Mouse (Mus musculus) cerebellum, postnatal 36 days (tissue): ENCODE measurements around the gene Zfp644.

Source experiments
- DNase-seq, 2 experiments: peaks; one replicate each; pipeline ENCODE4 v3.0.0; 2021 to 2022; ENCODE audit warnings: mixed read lengths in 2 of 2

The Zfp644 gene

DNA sequence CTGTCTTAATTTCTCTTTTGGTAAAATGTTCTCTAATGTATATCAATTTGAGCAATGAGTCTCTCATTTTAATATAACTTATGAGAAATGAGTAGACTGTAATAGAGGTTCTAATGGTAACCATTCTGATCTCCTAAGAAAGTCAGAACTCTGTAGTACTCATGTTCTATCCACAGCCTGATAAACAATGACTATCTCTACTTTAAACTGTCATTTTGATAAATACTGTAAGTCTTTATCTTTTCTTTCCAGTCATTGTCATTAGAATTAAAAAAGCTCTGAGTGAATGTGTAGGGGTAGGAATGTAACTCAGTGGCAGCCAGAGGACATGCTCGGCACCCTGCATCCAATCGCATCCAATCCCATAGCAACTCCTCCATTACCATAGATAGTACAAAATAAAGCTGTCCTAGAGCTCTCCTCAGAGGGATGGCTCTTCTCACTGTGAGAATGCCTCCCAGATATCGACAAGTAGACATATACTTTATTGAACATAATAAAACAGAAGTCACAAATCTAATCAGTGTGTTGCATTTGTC is 44.2 kb downstream of the Zfp644 start:
- DNase-seq, result no peak

DNA sequence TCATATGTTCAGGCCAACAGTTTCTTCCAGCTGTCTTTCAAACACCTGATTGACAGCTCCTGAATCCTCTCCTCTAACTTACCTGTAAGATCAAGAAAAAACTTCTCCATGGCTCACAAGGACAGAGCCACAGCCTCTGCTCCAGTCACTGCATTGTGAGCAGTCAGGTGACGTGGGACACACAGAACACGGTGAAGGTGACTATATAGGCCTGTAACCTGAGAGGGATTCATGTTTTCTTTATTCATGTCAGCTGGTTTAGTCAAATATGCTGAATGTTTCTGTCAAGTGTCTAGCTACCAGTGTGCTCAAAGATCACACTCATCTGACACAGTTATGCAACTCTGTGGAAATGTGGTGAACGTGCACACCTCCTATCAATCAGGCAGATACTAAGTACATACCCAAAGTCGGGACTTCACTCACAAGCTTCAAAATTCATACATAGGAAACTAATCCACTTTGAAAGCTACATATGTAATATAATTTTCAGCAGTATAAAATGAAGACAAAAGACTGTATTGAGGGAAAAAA is 44.8 kb downstream of the Zfp644 start:
- no peak for DNase-seq

DNA sequence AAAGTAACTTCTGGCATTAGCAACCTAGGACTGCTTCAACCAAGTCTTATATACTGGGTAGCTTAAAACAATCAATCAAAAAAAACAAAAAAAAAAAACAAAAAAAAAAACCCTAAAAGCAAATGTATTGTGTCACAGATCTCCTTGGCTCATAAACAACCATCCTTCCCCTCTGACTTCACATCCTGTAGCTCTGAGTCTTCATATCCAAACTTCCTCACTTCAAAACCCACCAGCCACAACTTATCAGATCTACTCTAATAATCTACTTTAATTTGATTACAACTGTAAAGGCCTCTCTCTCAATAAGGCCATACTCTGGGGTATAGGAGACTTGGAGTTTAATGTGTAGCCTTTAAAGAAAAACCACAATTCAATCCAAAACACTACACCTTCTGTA is 47.1 kb downstream of the Zfp644 start:
- no peak for DNase-seq

DNA sequence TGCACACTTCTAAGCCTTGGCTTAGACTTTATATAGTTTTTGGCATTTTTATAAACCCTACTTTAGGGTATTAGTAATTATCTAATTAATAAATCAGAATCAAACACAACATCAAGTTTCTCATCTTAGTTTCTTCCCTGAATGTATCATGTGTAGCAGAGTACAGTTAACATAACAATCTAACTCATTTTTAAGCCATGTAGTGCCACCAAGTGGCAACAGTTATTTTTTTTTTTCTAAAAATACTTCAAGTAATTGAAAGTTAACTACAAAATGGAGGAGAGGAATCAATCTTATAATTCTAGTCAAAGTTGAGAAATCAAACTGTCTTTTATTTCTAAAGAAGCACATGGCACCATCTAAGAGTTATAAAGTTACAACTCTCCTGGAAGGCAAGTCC is 47.6 kb downstream of the Zfp644 start:
- DNase-seq, result no peak

DNA sequence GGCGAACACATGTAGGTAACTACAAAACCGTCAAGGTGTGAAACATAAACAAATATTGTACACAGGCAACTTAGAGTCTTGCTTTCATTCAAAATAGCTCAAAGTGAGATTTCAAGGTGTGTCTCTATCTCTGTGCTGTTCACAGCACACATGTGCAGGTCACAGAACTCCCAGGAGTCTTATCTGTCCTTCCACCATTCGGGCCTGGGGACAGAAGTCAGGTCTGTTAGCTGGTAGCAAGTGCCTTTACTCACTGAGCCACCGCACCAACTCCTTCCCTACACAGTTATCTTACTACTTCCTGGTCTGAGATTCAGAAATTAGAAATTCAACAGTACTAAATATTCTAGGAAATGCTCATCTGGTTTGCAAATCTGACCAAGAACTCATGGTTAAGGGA is 53.7 kb downstream of the Zfp644 start:
- DNase-seq, result no peak

DNA sequence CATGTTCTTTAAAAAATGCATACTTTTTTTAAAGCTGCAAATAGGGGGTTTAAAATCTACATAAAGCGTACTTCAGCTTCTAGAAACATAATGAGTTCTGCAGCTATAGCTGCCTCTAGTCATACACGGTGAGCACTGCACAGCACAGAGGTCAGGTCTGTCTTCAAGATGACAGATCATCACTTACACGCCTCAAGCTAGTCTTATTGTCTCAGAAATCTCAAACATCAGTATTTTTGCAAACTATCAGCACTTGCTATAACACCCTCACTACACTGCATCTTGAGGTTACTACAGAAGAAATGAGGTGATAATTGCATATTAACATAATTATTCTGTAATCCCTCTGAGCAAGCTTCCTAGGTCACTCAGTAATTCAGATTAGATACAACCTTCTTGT is 55.2 kb downstream of the Zfp644 start:
- DNase-seq, result no peak

DNA sequence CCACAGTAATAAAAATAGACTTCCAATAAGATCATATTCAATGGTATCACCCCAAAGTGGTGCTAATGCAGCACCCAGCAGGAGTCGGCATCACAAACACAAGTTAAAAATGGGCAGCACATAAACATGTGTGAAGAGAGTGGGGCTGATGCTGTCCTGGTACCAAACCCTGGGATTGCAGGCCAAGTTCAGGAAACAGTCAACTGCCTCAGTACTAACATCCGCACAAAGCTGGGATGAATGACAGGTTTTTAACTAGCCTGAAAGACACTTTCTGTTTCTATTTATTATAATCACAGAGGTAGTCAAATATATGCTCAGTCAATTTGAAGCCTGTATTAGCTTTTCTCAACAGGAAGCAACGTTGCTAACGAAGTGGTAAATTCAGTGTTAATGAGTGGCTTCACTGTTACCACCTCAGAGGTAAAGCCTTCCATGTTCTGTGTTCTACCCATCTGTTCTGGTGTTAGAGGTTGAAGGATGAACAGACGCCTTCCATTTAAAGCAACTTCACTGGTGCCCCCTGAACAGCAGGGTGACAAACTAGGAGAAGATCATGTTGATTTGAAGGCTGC is 56.8 kb downstream of the Zfp644 start:
- no peak for DNase-seq

DNA sequence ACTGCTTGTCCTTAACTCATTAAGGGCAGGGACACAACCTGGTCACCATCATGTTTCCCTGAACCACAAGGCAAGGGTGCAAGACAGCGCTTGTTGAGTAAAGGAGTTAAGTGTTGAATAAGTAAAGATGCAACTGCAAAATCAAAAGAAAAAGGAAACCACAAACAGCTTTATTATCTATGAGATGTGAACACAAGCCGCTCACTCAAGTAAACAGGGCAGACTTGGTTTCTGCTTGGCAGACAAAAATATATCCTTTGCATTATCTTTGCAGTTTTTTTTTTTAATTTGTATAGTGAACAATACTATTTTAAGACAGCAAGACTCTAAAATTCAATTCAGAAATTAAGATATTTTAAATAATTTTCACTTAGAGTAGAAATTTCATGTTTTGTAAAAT is 57.5 kb downstream of the Zfp644 start:
- DNase-seq, result no peak

DNA sequence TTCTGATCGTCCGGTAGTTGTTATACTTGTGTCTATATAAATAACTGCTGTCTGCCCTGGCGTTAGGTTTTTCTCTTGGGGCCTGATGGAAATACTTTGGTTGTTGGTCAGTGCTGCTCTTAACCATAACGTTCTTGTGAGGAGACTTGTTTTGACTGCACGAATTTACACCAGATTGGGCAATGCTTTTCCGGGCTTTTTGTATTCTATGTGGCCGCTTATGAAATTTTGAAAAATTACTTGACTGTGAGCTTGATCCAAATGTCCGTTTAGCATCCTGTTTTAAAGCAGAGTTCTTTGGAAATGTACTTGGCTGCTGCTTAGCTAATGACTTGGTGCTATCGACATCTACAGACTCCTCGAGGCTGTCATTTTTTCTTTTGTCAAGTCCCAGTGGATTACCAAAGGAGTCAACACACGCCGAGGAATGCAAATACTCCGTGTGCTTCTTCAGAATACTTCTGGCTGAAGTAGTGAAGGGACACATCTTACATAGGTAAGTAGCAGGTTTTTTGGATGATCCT is 60.6 kb downstream of the Zfp644 start:
- DNase-seq, result no peak

DNA sequence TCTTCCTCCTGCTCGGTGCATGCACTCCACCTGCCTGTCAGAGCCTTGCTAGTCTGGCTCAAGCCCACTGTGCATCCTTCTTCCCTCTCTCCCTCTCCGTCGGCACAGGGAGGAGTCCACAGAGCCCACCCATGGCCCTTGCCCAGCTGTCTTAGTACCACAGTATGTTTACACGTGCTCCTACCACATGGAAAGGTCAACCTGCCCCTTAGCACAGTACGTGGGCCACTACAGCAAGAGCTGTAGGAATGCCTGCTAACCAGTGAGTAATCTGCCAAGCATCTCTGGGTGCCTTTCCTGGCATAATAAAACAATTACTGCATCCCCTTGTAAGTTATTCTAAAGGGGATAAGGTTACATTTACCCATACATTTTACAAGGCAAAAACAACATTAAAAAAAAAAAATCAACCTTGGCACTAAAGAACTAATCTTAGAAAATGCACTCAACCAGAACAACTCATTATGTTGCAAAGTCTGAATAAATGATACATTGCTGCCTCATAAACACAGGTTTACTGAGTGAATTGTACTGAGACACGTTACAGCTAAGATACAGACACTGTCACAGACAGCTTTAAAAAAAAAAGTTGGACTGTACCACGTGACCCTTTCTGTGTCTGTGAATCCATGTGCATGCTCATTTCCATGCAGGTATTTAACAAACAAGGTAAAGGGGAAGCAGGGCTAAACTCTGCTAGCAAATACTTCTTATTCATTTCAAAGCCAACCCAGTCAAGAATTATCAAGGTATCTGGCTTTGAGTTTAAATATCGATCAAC is 68.5 kb downstream of the Zfp644 start:
- DNase-seq, result no peak

DNA sequence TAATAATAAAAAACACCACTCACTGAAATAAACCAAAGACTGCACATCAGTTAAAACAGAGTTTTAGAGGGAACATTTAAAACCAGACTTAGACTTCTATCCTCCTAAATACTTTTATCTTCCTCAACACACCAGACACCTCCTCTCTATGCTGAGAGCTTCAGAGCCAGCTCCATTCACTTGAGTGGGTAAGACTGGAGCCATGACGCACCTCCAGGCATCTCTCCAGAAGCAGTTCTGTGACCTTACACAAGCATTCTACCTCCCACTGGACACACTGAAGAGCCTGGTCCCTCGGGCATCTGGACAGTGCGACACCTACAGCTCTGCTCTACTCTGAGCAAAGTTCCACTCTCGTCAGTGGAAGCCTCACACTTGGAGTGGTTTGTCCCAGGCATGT is 73.8 kb downstream of the Zfp644 start:
- no peak for DNase-seq

DNA sequence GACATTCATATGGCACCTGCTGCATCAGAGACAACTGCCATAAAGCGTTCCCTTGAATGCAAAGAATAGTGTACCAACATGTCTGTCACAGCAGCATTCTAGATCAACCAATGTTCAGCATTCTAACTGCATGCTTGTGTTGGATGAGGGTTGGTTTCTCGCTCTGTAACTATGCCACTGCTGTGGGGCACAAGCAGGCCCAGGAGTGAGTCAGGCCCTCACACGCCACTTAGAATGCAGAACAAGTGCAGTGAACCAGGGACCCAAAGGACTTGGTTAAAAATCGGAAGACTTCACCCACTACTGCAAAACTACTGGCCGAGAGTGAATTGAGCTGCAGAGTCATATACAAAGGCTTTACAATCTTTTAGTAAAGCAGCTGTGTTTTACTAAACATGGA is 74.9 kb downstream of the Zfp644 start:
- no peak for DNase-seq

DNA sequence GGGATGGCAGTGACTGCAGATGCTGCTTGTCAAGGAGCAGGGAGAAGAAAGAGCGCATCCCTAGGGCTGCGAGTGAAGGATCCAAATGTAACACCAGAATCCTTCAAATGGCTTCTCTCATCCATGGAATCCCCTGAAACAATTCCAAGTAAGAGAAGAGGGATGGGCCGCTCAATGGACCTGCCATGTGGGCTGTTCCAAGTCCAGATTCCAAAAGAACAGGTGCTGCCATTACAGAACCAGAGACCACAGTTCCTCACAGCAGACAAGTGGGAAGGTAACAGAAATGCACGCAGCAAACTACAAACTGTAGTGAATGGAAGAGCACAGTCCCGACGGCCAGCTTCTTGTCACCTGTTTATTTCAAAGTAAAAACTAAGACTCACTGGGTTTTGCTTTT is 76.6 kb downstream of the Zfp644 start:
- DNase-seq, result no peak

DNA sequence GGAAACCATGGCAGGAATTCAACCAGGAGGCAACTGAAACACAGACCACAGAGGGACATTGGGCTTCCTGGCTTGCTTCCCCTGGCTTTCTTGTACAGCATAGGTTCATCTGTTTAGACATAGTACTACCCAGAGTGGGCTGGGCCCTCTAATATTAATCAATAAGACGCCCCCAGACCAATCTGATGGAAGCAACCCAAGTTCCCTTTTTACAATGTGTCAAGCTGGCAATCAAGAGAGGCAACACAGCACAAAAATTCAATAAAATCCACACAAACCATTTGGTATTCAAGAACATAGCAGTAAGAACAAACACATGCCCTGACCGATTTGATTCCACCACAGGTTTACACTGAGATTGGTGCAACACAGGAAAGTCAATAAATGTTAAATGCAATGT is 82.1 kb downstream of the Zfp644 start:
- no peak for DNase-seq

DNA sequence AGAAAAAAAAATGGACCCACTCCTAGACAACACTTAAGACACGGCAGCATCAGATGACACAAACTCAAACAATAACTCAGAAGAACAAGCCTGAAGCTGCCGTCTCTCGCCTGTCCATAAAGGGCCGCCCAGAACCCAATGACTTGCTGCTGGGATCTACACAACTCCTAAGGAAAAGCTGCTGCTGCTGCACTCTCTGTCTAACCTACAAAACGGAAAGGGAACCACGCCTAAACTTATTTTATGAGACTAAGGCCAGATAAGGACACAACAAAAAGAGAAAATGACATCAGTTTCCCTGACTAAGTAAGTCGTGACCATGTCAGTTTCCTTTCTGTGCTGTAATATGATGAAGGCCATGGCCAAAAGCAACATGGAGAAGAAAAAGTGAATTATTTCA is 82.5 kb downstream of the Zfp644 start:
- DNase-seq, result no peak

DNA sequence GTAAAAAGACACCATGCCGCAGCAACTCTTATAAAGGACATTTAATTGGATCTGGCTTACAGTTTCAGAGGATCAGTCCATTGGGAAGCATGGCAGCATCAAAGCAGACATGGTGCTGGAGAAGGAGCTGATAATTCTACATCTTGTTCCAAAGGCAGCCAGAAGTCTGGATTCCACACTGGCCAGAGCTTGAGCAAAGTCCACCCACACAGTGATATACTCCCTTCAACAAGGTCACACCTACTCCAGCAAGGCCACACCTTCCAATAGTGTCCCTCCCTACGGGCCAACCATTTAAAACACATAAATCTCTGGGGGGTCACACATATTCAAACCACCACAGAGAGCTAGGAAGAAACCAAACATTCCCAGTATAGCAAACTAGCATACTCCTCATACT is 84.9 kb downstream of the Zfp644 start:
- DNase-seq, result no peak

DNA sequence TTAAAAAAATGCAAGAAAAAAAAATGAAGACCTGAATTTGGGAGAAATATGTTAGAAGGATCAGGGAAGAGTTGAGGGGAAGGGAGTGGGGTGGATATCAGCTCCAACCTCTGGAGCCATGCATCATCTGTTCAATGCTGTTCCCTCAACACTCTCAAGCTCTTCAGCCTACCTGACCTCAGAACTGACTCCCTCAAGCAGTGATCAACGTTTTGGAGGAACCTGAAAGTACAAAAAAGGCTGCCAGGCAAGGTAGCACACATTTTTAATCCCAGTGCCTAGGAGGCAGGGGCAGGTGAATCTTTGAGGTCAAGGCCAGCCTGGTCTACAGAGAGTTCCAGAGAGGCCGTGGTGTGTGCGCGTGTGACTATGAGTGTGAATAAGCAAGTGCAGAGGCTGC is 88.3 kb downstream of the Zfp644 start, which contains the start of gene Gm17304:
Gene Gm17304 (plus strand): TSS at position 301 of the 400 bp plus-strand sequence.
- no peak for DNase-seq

DNA sequence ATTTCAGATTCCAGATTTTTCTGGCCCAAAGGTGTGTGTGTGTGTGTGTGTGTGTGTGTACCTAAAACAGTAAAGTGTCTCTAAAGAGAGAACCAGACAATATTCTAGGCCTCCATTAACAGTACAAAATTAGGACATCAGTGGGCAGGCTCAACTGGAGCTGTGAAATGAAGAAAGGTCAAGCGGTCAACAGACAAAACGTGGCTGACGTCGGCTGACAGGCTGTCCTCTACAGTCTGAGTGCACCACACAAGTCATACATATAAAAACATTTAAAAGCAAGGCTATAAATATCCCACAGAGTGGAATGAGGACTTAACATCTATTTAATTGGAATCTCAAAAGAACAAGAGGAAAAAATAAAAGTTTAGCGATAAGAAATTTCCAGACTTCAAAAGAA is 90.0 kb downstream of the Zfp644 start:
- DNase-seq, result no peak

DNA sequence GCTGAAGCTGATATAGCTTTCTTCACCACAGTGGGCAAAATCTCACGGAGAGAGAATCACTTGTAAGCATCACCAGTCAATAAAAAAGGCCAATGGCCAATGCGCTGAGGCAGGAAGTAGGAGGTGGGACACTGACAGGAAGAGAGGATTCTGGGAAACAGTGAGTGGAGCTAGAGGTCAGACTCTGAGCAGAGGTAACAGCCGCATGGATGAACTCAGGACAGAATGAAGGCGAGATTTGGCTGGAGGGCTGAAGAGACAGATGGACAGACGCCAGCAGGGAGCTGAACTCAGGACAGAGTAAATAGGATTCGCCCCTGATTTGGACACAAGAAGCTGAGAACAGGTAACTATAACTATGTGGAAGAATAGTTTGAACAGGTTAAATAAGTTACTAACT is 92.0 kb downstream of the Zfp644 start:
- peak; percentile 25 to 31 for DNase-seq

DNA sequence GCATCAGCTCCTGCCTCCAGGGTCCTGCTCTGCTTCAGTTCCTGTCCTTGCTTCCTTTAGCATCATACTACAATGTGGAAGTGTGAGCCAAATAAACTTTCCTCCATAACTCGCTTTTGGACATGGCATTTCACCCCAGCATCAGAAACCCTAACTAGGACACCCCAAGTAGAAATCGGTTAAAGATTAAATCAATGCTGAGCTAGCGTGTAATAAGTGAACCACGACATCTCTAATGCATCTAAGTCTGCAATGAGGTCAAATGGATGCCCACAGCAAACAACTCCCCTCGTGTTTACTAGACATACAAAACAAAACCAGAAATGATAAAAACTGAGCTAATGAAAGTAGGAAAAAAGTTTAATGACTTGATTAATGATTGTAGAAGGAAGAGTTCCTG is 92.7 kb downstream of the Zfp644 start:
- no peak for DNase-seq

DNA sequence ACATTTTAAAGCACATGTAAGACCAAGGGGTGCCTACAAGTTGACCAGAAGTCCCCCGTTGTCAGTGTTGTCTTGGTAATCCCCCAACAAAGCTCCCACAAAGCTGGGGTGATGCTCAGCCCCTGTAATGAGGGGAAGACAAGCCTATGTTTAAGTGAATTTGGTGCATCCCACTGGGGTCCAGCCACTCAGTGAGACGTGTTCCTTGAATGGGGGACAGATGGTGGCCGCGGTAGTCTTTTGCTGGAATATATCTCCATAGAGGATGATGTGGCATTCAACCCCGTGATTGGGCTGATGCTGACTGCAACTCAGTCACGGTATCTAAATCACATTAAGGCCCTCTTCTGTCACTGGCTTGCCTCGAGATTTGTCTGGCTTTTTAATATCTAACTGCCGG is 97.6 kb downstream of the Zfp644 start:
- no peak for DNase-seq

DNA sequence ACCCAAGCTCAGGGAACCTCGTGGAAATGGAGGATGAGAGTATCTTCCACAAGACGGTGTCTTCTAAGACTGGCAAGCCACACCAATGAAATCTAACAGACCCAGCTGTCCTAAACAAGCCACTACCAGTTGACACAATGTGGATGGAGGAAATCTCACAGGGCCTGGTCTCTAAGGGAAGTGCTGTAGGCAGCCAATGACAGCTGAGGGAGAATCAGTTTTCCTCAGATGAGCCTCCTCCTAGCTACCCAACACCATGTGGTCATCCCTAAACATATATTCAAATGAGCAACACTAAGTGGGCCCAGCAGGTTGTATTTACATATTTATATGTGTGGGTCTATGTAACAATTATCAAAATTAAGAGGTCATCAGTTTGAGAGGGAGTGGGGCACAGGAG is 99.6 kb downstream of the Zfp644 start:
- DNase-seq, result no peak

DNA sequence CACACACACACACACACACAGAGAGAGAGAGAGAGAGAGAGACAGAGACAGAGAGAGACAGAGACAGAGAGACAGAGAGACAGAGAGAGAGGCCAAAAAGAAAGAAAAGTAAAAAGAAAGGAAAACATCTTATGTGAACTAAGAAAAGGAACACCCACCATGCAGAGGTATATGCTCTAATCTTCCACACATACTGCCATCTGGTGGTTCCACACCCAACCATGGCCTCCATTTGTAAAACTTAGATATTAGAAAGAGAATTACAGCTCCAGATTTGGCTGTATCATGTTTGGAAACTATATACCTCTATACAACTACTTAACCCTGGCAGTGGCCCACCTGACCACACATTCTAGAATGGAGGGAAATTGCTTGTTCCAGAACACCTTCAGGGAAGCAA is 102.7 kb downstream of the Zfp644 start:
- no peak for DNase-seq

DNA sequence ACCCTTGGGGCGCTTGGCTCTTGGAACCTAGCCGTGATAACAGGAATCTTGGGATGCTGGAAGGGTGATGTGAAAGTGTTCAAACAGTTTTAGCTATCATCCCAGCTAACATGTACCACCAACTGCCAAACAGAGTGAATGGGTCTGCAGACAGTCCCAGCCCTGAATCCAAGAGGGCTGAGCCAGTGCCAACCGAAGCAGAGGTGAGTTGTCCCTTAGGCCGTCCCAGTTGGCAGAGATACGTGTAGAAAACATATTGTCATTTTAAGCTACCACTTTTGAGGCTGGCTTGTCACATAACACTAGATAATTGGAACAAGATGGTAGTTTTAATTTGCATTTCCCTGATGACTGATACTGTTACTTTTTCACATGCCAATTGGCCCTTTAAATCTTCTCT is 106.4 kb downstream of the Zfp644 start:
- no peak for DNase-seq
